Mouse (Mus musculus) urinary bladder, postnatal 36 days (tissue): ENCODE results near the gene Syna.

ENCODE experiments used
- DNase-seq, 2 experiments: peaks; one replicate each; pipeline ENCODE4 v3.0.0; 2022; ENCODE audit warnings: low spot score in 2 of 2, mixed read lengths in 1 of 2

Gene Syna

DNA sequence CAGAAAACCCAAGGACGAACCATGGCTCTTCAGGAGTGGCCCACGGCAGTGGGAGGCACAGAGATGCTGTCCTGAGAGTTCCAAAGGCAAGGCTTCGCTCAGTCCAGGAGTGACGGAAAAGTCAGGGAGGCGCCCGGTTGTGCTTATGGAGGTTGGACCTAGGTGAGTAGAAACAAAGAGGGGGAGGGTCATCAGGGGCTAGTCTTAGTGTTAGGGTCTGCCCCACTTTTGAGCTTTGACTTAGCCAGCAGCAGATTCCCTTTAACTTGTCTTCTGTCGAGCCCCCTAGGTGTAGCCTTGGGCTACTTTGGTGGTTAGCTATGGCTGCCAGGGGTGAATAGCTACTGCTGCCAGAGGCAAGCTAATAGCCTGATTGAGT lies at the start of gene Syna:
TSS of gene Syna (minus strand) at position 101 of the 379 bp plus-strand sequence.
- DNase-seq, result no peak

DNA sequence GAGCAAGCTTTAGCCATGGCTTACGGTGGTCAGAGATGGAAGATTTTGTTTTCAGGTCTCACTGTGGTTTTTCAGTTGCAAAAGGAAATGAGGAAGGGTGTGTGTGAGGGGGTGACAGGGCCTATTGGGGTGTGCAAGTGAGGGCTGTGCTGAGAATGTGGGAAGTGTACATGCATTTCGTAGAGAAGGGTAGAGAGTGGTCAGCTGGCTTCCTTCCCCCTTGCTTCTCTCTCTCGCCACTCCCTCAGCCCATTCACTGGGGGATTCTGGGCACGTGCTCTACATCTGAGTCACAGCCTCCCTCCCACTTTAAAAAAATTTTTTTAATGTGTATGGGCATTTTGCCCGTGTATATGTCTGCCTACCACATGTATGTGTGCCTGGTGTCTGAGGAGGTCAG lies 47.1 kb upstream of the Syna start:
- DNase-seq, result no peak

DNA sequence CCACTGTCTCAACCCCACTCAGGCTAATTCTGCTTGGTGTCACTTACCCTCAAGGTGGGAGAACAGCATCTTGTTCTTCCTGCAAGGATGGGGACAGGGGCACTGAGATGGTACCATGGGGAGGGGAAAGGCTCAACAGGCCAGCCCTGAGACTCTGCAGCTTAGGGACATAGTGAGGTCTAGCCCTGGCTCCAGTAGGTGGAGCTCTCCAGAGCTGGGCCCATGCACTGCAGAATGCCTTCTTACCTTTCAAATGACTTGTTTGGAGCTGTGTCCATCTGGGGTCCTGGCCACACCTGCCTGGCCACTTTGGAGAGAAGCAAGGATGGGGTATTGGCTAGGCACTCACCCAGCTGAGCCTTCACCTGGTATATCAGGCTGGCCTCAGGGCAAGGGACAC lies 46.3 kb upstream of the Syna start:
- no peak for DNase-seq

DNA sequence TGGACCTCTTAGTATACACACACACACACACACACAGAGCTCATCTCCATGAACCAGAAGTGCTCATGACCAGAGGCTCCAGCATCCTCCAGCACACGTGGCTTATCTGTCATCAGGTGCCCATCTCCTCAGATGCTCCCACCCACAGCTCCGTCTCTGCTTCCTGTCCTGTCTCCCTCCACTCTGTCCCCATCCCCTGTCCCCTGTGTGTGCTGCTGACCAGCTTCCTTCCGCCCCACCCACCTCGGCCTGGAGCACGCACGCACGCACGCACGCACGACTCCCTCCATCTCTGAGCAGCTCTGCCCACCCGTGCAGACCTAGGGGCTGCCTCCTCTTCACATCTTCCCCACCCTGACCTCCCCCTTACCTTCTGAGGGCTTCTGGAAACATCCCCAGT lies 44.4 kb upstream of the Syna start:
- DNase-seq, result no peak

DNA sequence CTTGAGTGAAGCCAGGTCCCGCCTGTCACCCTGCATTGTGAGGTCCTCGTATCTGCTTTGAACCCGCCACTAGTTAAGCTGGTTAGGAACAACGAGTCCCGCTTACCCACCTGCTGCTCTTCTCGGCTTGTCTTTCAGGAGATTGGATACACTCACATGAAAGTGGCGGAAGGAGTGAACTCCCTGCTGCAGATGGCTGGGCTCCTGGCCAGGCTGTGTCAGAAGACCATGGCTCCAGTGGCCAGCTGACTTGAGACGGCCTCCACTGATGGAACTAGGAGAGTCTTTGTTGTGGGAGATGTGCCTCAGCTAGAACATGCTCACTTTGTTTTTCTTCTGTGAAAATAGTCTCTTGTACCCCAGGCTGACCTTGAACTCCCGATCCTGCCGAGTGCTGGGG lies 37.7 kb upstream of the Syna start:
- no peak for DNase-seq

DNA sequence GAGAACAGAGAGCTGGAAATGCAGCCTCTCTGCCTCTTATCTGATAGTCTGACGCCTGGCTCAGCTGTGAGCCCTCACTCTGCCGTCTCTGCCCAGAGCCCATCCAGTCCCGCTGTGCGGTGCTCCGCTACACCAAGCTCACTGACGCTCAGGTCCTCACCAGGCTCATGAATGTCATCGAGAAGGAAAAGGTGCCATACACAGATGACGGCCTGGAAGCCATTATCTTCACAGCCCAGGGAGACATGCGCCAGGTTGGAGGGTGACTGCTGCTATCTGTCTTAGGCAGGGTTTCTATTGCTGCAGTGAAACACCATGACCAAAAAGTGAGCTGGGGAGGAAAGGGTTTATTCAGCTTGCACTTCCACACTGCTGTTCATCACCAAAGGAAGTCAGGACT lies 33.1 kb upstream of the Syna start:
- DNase-seq, result no peak

DNA sequence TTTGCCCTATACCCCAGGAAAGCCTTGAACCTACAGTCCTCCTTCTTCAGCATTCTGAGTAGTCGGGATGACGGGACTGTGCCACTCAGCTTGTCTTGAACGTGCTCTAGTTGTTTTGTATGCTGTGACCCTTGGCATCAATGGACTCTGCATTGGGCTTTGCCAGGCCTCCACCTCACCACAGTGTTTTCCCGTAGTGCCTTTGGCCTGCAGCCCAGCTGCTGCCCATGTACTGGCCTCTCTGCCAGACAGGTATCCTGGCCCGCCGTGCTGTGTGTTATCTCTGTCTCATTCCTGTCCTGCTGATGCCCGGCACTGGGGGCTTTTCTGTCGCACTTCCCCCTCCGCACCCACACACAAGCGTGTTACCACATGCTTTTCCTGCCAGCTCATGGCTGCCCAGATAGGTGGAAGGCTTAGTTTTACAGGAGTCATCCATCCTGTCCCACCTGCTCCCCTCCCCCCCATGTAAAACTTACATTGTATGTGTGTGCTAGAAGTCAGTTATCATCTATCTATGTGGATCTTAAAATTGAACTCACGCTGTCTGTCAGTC lies 32.1 kb upstream of the Syna start:
- no peak for DNase-seq

DNA sequence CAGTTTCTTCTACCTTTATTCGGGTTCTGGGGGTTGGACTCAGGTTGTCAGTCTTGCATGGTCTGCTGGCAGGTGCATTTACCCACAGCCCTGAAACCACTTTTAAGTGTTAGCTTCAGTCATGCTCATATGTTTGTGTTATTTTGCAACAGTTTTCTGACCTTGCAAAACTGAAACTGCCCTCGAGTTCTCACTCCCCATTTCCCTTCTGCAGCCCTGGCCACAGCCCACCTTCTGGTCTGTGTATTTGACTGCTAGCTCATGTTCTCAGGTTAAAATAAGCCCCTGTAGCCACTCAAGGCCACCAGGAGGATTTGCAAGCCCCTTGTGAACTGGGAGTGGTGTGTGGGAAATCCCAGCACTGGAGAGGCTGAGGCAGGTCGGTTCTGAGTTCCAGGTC lies 29.9 kb upstream of the Syna start:
- DNase-seq, result no peak

DNA sequence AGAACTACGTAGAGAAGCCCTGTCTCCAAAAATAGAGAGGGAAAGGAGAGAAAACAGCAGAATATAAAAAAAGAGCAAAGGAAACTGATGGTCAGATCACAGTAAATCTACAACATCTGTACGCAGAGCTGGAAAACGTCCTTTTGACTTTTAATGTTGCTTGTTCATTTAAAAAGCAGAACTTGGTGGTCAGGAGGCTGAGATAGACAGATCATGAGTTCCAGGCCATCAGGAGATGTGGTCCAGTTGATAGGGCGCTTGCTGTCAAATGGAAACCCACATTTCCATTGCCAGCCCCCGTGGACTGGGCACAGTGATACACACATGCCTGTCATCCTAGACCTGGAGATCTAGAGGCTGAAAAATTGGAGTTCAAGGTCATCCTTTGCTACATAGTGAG lies 24.8 kb upstream of the Syna start:
- DNase-seq, result no peak

DNA sequence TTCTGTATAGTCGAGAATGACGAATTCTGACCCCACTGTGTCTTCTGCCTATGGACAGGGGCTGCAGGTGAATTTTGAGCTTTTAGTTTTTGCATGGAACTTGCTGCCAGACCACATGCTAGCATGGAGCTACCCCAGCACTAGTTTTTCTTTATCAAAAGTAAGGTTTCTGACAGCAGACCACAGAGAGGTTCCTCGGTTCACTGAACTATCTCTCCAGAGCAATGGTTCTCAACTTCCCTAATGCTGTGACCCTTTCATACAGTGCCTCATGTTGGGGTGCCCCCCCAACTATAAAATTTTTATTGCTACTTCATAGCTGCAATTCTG lies 23.9 kb upstream of the Syna start:
- DNase-seq, result no peak

DNA sequence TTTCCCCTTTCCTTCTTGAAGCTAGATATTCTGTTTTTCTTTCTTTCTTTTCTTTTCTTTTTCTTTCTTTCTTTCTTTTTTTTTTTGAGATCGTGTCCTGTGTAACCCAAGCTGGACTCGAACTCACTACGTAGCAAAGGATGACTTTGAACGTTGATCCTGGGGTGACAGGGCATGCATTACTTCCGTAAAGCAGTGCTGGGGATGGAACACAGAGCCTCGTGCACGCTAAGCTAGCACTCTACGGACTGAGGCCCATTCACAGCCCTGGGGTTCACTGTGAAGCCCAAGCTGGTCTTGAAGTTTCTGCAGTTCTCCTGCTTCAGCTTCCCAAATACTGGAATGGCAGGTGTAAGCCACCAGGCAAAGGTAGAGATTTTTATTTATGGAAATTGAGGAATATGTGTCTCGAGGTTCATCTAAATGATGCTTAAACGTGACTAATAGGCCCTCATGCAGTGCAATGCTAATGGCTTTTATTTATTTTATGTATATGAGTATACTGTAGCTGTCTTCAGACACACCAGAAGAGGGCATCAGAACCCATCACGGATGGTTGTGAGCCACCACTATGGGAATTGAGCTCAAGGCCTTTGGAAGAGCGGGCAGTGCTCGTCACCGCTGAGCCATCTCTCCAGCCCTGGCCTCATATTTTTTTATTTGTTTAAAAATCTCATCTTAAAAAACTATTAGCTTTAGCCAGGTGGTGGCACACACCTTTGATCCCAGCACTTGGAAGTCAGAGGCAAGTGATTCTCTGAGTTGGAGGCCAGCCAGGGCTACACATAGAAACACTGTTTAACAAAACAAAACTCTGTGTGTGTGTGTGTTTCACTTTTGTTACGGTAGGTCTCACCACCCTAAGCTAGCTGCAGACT lies 23.3 kb upstream of the Syna start:
- no peak for DNase-seq

DNA sequence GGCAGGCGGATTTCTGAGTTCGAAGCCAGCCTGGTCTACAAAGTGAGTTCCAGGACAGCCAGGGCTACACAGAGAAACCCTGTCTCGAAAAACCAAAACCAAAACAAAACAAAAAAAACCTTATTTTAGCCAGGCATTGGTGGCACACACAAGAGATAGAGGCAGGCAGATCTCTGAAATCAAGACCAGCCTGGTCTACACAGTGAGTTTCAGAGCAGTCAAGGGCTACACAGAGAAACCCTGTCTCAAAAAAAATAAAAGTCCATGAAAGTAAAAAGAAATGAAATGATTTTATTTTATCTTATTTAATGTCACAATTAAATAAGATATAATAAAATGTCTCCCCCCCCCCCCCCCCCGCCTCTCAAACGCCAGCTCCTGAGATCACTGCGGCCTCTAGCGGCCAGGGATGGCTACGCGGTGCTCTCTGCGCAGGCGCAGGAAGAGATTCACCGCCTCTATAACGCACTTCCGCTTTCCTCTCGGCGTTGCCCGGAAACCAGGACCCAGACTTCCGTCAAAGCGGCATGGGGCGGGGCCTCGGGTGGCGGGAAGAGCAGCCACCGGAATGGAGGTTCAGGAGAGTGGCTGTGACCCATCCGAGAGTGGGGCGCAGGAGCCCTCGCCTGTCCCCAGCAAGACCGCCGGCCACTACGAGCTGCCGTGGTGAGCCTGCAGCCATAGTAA lies 22.4 kb upstream of the Syna start:
- DNase-seq, result peak; percentile 93 to 97

DNA sequence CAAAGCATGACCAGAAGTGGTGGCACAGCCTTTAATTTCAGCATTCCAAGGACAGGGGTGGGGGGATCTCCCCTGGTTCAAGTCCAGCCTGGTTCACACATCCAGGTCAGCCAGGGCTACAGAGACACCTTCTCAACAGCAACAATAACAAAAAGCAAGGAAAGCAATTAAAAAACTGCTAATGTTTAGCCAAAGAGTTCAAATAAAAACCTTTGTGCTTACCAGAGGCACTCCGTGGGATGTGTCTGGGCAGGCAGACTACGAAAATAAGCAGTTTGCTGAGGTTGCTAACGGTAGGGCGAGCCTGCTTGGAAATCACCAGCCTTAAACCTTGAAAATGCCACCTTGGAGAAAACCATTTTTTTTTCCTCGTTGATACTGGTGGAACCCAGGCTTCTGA lies 21.2 kb upstream of the Syna start, which contains the start of gene Rfc2:
TSS of gene Rfc2 (plus strand) at position 221 of the 400 bp plus-strand sequence.
- DNase-seq, result peak in 1 of 2 experiments; percentile 36

DNA sequence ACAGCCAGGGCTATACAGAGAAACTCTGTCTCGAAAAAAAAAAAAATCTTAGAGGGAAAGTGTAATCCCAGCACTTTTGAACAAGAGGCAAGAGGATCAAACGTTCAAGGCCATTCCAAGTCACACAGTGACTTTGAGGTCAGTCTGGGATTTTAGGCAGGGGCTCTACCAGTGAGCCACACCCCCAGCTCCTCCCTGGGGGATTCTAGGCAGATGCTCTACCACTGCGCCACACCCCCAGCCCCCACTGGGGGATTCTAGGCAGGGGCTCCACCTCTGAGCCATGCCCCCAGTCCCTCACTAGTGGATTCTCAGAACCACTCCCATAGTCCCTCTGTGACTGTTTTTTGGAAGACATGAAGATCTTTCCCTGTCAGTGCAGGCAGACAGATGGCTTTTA lies 19.2 kb upstream of the Syna start:
- DNase-seq, result no peak

DNA sequence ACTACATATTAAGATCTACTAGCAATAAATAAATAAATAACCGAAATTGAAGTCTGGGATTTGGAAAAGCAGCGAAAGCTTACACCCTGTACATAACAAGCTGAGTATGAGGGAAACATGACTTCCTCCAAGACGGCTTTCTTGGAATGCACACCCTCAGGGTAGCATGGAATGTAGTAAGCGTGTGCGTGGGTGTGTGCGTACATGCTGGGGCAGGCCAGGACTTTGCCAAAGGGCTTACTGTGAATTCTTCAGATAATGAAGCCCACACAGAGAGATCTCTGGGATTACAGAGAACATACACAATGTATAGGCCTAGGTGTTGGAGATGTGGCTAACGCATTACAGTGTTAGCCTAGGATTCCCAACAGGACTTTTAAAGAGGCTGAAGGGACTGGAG lies 17.6 kb upstream of the Syna start:
- no peak for DNase-seq

DNA sequence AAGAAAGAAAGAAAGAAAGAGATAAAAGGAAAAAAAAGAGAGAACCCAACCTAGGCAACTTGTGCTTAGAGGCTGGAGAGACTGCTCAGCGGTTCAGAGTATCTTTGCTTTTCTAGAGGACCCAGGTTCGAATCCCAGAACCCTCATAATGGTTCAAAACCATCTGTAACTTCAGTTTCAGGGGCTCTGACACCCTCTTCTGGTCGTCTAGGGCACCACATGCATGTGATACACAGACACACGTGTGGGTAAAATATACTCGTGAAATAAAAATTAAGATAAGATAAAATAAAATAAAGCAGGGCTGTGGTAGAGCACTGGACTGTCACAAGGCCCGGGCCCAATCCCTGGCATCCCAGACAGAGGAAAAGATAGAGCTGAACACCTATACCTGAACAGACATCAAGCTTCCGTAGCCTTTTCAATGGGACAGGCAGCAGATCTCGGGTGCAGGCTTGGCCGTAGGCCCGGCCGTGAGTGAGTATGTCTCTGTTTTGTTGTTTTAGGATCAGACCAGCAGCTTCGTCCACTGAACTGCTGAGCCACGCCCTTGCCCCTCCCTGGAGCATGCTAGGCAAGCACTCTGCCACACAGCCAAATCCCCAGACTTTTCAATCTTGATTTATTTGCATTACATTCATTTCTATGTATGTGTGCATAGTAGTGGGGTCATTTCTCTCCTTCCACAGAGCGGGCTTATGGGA lies 16.7 kb upstream of the Syna start:
- peak in 1 of 2 experiments; percentile 30 for DNase-seq

DNA sequence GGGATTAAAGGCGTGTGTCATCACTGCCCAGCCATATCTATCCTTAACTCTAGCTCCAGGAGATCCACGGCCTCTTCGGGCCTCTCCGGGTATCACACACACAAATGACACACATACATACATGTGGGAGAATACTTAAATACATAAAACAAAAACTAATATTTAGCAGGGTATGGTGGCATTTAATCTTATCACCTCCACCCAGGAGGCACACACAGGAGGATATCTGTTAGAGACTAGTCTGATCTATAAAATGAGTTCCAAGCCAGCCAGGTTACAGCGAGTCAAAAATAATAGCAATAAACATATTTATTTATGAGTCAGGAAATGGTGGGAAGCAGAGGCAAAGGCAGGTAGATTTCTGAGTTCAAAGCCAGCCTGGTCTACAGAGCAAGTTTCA lies 15.9 kb upstream of the Syna start:
- no peak for DNase-seq

DNA sequence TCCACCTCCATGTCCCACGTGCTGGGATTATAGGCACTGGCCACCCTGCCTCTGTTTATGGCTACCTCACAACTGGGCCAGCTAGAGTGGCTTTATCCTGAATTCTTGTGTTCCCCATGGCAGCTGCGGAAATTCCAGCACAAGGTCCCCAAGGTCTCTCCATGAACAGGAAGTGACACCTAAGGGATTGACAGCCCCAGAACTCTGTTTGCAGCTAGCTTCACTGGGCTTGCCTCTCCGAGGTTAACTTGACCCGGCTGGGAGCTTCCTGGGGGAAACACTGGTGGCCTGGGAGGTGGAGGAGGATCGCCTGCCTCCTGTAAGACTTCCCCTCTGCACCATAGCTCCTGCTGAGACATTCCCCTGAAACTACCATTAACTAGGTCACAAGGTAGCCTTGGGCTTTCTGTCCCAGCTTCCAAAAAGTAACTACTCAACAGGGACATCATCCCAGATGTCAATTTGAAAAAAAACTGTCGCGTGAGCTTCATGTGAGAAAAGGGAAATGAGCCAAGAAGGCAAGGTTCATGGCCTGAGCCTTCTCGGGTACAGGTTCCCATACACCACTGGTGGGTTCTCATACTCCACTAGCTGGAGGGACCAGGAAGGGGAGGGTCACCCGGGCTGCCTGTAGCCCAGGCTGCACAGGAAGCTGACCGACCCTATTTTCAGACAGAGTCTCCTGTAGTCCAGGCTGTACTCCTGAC lies 12.7 kb upstream of the Syna start:
- no peak for DNase-seq

DNA sequence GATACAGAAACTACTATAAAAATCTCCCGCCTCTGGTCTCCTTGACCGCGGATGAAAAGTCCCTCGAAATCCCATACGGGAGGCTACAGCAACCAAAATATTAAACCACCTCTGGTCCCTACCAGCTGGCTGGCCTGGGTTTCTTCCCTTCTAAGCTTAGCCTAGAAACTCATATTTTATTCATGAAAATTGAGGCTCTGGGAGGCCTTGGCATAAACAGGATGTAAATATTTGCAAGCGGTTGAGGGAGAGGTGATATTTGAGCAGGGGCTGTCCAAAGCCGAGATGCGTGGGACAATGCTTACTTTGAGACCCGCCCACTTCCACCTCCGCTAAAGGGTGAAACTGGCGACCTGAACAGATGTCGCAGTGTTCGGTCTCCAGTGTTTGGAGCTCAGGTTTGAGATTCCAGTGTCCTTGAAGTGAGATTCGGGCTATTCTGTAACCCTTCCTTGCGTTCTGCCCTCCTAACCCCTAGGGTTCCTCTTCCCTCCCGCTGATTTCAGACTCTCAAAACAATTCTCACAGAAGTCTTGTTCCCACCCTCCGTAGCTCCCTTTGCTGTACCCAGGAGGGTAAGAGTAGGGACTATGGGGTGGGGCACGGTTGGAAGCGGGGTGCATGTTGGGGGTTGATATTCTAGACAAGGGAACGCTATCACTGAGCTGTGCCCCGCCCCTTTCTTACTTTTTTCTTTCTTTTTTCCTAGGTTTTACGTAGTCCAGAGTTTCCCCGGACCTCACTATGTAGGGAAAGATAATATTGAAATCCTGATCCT lies 11.9 kb upstream of the Syna start:
- peak in 1 of 2 experiments; percentile 32 for DNase-seq

DNA sequence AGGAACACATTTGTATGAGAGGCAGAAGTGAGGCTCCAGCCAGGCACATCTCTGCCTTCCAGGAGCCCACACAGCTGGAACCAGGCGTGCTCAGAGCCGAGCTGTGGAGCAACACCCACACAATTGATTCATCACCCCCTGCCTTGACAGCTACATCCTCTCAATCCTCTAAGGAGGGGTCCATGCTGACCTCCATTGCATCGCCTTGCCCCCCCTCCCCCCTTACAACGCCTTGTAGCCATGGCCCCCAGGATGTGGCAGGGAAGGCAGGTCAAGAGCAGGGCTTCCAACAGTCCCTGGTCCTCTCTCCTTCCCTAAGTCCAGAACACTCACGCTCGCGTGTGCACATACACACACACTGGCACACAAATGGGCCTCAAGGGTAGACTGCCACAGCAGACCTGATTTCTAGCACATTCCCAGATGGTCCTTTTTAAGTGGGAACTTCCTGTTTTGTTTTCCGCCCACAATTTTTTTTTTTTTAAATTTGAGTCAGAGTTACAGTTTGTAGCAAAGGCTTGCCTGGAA lies 9.1 kb upstream of the Syna start:
- DNase-seq, result no peak

DNA sequence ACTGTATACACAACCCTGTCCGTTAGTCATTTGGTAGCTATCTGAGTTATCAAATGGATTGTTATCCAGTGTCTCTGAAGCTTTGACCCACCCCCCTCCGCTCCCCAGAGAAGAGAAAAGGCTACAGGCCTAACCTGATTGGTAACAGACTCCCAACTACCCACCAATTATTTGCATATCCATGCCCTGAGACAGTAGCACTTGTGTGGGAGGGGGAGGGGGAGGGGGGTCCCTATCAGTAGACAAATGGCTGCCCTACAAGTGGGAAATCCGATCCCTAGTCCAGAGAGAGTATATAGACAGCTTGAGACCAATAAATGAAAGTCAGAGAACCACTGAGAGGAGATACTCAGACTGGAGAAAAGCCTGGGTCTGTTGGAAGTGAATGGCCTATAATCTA lies 8.1 kb upstream of the Syna start:
- DNase-seq, result no peak
